12 mouse cellular contexts compared by ENCODE assay signal in genomic region chr11:61614401-61614800, GRCm38 (mm10). TPM values are rescaled to one million over a fixed set of nuclear protein-coding genes. Genes with fewer than 3 reads are reported as not detected.
"Had no signal": no experiment of that assay in that cellular context is flagged by ENCODE, and none has a peak within 500 bp of the region (broad histone marks: within the 10 kb centered on the region; RNA-seq: fewer than 3 reads in every experiment).

No protein-coding gene starts in this region.

- H3K36me3 ChIP-seq: limb, embryonic 10.5 days; lung, embryonic 15.5 days; midbrain, embryonic 13.5 days; stomach, embryonic 15.5 days had no signal

- ATAC-seq: intestine, postnatal 0 days; midbrain, embryonic 13.5 days had no signal

- H3K27ac ChIP-seq: left cerebral cortex, adult 2 months; limb, embryonic 10.5 days; lung, embryonic 15.5 days; midbrain, embryonic 13.5 days; stomach, embryonic 15.5 days had no signal

- DNase-seq: lung, postnatal 36 days; right cerebral cortex, postnatal 14 days; thymus, adult 2 months; thymus, postnatal 25 days had no signal

- H3K9ac ChIP-seq: lung, embryonic 15.5 days; midbrain, embryonic 13.5 days; stomach, embryonic 15.5 days had no signal

- H3K9me3 ChIP-seq: limb, embryonic 10.5 days; lung, embryonic 15.5 days; midbrain, embryonic 13.5 days; stomach, embryonic 15.5 days had no signal

- H3K4me3 ChIP-seq: left cerebral cortex, adult 2 months; limb, embryonic 10.5 days; lung, embryonic 15.5 days; midbrain, embryonic 13.5 days; stomach, embryonic 15.5 days had no signal

- H3K27me3 ChIP-seq: lung, embryonic 15.5 days; stomach, embryonic 15.5 days had no signal

- H3K4me2 ChIP-seq: liver, embryonic 11.5 days; lung, embryonic 15.5 days; midbrain, embryonic 13.5 days; stomach, embryonic 15.5 days had no signal

RNA-seq across cellular contexts. Expression of gene Epn2, which starts 34.9 kb away (rescaled TPM):
- total RNA-seq: megakaryocyte progenitor cell, adult 5-6 weeks had no signal
